Mouse (Mus musculus) erythroblast, adult 5-6 weeks (primary cell): ENCODE measurements around the gene Cs. TPM values are rescaled to one million over a fixed set of nuclear protein-coding genes. Genes with fewer than 3 reads are reported as not detected.
A peak's percentile ranks its signal among the peaks of the same experiment; 100 is the strongest.
"Not testable (repeated sequence)": the region's sequence is repeated elsewhere in the genome, so short reads cannot be mapped to it uniquely, and the experiment has no call there.

ENCODE experiments used
- ATAC-seq: replicated peaks from 2 replicates; pipeline ENCODE4 v1.8.0; 2016; ENCODE audit warnings: moderate number of reproducible peaks, mild to moderate bottlenecking, moderate TSS enrichment, inconsistent platforms; ENCODE audit not compliant: poor library complexity, low FRiP score, severe bottlenecking
- total RNA-seq, 2 experiments: library from RNA; stranded (forward) in 1 of 2; stranded (reverse) in 1 of 2; fragments of 150-400 nt in 1 of 2; fragments of 200-764, 138-1000 nt in 1 of 2; gene quantifications; 2 replicates each; pipeline versions ENCODE4 v1.2.3 to v1.2.4; 2015 to 2017; ENCODE audit warnings: low replicate concordance in 2 of 2

The Cs gene
- total RNA-seq, 2 experiments from 2014 or later, result 30.6 to 60.5 TPM

DNA sequence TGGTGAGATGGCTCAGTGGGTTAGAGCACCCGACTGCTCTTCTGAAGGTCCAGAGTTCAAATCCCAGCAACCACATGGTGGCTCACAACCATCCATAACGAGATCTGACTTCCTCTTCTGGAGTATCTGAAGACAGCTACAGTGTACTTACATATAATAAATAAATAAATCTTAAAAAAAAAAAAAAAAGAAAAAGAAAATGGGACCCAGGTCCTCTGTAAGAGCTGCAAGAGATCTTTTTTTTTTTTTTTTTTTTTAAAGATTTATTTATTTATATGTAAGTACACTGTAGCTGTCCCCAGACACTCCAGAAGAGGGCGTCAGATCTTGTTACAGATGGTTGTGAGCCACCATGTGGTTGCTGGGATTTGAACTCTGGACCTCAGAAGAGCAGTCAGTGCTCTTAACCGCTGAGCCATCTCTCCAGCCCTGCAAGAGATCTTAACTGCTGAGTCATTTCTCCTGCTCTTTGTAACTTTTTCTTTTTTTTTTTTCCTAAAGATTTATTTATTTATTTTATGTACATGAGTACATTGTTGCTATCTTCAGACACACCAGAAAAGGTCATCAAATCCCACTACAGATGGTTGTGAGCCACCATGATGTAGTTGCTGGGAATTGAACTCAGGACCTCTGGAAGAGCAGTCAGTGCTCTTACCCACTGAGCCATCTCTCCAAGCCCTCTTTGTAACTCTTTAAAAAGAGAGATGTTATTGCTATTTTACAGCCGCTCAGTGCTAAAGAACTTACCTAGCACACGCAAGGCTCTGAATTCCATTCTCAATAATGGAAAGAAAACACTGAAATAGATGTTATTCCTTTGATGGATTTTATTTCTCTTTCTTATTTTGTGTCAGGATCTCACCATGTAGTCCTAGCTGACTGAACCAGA is 4.9 kb upstream of the Cs start:
- not testable (repeated sequence) for ATAC-seq

DNA sequence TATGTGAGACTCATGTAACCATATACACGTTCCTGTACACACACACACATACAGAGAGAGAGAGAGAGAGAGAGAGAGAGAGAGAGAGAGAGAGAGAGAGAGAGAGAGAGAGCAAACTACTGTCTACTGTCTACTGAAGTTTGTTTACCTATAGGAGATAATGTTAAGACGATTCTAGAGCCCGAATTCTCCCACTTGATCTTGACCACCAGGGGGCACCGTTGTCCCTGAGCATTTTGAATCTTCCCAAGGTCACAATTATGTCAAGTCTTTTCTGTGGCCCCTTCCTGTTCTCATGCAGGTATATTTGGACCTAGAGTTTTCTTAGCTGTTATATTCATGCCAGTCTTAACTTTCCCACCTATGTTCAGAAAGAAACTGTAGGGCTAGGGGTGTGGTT is 2.0 kb upstream of the Cs start:
- ATAC-seq, result peak; percentile 57

DNA sequence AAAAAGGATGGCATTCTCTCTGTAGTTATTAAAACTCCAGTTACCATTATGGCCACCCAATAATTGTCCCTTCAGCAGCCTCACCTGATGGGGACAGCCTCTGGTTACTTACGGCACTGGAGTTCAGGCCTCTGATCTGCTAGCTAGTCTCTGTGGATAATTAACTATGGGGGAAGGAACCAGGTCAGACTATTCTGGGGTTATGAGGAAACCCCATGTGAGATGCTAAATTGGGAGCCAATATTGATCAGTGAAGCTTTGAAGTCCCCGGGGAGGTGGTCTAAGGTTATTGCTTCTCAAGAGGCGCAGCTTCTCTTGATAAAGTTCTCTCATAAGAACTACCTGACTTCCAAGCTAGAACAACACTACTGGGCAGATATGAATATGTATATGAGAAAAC is 1.3 kb upstream of the Cs start:
- ATAC-seq, result no peak

DNA sequence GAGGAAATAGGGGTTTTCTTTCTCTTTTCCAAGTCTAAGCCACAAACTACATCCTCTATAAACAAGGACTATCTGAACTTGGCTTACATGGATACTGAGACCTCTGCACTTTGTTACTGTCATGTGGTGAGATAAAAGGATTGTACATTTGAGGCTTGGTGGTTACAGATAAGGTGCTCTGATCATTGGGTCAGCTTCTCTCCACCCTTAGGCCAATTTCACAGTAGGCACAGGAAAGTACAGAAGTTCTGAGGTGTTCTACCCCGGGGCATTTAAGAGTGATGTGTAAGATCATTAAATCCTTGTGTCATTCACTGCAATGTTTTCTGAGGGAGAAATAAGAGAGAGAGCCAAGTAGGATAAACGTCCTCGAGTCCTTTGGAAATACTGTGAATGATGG is 937 bp upstream of the Cs start:
- peak; percentile 33 for ATAC-seq

DNA sequence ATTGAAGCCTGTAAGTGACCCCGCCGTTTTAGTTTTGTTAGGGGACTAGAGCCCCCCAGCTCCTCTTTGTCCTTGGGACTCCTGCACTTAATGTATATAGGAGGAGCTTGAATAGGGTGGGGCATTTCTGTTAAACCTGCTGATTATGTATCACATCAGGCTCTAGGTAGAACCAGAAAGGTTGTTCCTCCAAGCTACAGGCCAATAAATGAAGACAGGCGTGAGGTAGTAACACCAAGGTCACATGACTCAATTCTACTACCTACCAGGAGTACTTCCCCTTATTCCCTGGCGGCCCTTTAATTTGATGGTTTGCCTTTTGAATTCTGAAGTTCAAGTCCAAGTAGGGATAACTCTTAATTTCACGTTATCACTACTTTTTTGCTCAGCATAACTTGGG is 881 bp downstream of the Cs start:
- ATAC-seq, result 0 out of 2 replicates have a peak, but pooled peaks have one; percentile 7

DNA sequence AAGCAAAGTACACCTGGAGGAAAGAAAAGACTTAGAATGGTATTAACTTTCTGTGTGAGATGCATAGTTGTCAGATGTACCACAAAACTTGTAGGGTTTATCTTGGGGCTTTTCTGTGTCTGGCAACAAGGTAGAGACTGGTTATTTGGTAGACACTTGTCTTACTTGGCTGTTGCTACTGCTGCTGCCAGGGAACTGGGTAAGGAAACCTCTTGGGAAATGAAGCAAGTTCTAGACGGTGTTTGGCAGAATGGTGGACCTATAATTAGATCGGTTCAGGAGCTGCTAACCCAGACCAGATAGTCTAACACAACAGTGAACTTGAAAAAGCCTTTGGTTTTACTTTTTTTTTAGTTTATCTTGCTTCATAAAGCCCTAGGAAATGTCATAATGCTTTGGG is 1.4 kb downstream of the Cs start:
- ATAC-seq, result no peak

DNA sequence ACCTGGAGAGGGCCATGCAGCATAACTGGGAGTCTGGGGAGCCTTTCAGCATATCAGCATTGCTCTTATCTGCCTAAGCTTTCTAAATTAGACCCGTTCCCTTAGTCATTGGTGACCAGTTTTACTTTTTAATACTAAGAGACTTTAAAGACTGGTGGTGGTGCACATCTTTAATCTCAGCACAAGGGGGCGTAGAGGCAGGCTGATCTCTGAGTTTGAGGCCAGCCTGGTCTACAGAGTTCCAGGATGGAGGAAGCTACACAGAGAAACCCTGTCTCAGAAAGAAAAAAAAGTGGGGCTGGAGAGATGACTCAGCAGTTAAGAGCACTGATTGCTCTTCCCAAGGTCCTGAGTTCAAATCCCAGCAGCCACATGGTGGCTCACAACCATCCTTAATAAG is 2.7 kb downstream of the Cs start:
- ATAC-seq, result no peak

DNA sequence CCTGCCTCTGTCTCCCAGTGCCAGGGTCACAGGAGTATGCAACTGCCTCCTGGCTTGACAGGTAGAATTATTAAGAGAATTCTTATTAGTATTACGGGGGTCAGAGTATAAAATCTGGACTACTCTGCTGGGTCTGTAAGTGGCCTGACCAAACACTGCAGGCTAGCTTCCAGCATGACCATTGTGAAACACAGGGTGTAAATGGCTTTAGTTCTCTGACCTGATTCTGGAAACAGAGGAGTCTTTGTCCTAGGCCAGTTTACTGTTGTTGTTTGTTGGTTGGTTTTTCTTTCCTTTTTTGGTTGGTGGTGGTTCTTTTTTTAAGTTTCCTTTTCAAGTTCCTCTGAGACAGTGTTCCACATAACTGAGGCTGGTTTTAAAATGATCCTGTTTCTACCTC is 5.9 kb downstream of the Cs start:
- no peak for ATAC-seq

DNA sequence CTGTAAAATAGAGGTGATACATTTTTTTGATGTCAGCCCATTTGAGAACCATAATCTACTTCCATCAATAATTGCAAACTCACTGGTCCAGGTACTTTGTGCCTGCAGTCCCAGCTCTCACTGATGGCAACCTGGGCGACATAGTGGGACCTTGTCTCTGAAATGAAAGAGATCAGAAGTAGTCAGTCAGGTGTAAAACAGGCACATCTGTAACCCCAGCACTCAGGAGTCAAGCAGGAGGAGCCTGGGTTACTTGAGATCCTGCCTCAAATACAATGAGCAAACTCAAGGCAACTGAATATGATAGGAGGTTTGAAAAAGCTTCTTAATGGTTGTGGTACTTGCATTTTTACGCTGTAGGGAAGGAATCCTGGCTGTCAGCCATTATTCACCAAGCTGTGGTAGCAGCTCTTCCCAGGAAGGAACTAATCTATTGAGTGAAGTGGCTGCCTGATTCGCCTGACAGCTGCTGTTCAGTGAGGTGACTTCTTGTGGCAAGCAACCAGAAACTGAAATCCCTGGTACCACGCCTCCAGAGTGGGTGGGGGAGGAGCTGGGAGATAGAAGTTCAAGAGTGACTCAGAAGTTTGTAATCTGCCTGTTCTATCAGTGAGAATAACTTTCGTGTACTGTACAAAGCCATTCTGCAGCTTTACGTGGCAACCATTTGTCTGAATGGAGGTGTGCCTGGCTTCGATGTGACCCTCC is 7.2 kb downstream of the Cs start:
- peak; percentile 96 for ATAC-seq

DNA sequence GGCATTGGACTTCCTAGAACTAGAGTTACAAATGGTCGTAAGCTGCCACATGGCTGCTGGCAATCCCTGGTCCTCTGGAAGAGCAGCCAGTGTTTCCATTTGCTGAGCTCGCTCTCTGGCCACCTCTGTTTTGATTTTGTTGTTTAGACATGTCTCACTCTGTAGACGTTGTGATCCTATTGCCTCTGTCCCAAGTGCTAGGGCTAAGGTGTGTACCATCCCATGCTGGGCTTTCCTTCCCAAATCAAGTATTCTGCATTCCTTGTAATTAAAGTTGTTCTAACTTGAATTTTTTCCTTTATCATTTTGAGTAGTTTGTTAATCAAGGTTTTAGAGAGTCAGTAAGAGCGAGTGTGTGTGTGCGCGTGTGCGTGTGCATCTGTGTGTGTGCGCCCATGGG is 10.0 kb downstream of the Cs start:
- ATAC-seq, result no peak

DNA sequence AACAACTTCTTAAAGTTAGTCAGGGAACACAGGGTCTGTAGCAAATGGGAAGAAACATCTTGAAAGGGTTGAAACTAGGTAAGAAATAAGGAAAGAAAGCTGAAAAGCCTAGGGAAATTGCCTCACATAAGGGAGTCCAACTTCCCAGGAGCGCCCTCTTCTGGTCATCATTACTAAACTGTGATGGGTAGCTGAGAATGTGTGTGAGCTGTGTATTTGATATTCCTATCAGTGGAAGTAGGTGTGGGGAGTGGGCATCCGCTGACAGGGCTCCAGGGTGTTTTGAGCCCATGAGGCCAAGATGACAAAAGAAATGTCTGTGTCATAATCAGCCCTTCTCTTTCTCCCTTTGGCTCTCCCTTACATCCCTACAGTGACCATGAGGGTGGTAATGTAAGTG is 21.3 kb downstream of the Cs start:
- ATAC-seq, result peak; percentile 74

DNA sequence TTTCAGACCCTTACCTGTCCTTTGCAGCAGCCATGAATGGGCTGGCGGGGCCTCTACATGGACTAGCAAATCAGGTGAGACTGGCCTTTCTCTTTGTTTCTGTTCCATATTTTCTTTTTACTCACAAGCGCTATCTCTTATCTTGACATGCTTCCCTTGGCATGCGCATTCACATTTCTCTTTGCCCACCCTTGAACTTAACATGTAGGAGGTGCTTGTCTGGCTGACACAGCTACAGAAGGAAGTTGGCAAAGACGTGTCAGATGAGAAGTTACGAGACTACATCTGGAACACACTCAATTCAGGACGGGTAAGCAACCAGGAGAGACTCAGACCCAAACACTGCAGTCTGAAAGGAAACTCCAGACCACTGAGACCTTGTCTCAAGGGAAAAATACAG is 21.7 kb downstream of the Cs start:
- no peak for ATAC-seq

DNA sequence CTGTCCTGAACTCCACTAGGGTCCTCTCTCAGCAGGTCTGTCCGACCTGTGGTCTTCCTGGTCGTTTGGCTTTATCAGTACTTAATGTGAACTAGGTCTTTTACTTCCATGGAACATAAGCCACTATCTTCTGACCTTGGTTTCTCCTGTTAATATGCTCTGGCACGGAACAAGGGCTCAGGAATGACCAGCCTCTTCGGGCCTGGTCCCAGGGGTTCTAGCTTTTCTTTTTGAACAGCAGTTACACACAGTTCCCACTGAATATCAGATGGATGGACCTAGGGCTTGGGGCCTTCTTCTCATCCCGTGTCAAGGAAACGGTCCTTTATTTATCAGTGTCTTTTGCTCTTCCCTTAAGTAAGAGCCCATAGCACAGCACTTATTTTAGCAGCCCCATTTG is 24.3 kb downstream of the Cs start:
- no peak for ATAC-seq

DNA sequence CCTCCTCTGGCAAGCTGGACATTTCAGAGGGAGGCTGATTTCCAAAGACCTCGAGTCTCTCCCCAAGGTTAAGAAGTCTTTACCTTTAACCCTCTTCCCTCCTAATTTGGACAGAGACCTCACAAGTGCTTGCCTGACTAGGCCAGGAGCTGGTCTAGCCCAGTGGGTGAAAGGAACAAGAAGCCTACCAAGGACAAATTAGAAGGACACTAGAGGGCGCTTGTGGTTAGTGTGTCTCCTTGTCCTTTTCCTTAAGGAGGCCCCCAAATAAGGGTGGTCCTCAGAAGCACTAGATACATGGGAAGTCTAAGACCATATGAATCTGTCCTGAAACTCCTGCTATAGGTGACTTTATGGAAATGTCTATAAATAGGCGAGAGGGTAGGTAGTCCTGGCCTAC is 25.0 kb downstream of the Cs start:
- no peak; the same call in 1 of the 2 replicates for ATAC-seq

DNA sequence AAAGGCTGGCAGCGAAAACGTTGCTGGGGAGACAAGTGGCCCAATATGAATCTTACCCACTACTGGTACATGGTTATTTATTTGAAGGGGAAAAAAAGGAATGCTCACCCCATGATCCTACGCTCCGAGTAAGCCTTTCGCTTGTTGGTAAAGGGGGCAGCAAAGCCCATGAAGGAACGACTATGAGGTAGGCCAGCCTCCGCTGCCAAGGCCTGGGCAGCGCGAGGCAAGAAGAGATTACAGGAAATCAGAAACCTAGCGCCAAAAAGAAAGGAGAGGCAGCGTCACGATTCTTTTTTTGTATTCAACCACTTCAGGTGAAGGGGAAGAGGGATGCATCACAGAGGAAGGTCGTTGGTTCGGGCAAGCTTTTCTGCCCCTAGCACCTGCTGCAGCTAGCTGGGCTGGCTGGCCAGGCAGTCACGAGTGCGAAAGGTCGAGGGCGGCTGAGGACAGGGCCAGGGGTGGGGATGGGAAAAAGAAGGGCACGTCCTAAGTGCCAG is 30.4 kb downstream of the Cs start:
- ATAC-seq, result peak; percentile 42

DNA sequence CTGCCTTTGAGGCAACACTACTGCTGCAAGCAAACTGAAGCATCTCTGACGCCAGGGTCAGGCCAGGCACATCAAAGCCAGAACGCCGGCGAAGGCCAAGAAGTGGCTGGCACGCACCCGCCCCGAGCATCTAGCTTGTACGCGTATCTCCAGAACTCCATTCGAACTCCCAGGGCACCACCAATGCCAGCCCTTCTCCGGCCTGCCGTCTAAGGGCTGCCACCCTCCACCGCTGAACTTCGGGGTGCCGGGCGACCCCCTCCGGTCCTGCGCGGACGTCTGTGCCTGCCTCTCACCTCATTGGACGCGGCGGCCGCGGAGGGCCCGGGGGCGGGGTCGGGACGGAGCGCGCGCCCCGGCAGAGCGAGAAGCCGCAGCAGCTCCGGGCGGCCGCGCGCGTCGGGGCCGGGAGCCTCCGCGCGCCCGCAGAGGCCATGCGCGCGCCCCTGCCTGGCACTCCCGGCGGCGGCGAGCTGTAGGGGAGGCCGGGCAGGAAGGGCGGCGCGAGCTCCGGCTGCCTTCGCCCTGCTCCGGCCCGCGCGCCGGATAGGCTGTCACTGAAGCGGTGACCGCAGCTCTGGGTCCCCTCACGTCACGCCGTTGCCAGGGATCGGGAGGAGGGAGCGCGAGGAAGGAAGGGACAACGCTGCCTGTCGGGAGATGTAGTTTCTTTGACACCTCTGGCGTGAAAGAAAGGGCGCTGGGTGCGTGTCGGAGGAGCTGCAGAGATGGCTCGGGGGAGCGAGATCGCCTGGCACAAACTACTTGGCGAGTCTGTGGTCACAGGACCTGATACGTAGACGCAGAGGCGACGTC is 31.1 kb downstream of the Cs start, which contains the start of gene Coq10a:
Coq10a (minus strand) TSS at position 596 of the 816 bp plus-strand sequence.
- ATAC-seq, result peak; percentile 90

DNA sequence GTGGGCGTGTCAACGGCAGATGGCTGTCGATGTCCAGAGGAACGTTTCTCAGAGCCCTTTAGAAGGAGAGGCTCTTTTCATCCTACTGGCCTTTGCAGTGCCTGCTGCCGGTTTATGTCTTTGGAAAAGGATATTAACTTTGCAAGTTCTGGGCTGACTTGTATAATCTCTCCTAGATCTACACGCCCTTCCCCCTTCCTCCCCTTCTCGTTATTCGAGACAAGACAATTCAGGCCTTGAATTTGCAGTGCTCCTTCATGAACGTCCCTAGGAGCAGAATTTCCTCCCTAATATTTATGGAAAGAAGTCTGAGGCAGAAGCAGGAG is 31.6 kb downstream of the Cs start:
- peak; percentile 10 for ATAC-seq

DNA sequence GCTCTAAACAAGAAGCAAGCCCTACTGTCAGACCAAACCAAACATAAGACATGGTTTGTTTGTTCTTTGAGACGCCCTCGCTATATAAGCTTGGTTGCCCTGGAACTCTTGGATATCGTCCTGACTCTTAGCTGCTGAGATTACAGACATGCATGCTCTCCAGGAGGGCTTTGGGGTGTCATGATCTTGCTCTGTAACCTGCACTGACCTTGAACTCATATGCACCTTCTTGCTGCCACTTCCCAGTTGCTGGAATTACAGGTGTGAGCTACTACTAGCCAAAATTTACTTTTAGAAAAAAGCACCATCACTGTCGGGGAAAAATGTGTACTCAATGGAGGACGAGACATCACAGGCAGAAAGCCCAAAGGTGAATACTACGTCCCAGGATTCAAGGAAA is 32.1 kb downstream of the Cs start:
- ATAC-seq, result no peak

DNA sequence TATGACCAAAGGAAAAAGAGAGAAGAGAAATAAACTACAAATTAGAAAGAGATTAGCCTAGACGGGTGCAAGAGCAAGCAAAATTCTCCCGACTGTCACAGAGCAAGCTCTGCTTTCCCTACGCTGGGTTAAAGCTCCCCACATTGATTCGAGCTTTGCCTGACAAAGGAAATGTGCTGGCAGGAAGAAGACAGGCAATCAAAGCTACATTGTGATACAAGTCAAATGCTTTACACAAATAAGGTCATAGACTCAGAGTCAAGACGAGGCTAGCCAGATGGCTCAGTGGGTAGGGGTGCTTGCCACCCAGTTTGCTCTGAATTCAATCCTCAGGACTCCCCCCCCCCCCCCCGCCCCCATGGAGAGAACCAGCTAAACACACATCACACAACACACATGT is 32.5 kb downstream of the Cs start:
- no peak for ATAC-seq

DNA sequence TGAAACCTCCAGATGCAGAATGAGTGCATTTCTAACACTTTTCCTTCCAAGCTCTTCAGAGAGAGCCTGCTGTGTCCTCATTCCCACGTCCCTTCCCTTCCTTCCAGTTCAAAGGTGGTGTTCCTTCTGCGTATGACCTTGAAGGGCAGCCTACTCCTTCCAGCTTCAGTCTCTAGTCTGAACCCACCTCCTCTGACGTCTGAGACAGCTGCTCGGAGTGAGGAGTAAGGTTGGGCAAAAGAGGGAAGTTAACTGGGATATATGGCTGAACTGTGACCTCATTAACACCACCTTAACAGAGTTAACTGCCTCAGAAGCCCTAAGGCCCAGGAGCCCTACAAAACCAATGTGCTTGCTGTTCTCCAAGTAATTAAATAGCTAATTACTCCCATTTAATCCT is 33.1 kb downstream of the Cs start:
- no peak for ATAC-seq
